8 mouse cellular contexts compared by ENCODE assay signal in the genomic region with DNA sequence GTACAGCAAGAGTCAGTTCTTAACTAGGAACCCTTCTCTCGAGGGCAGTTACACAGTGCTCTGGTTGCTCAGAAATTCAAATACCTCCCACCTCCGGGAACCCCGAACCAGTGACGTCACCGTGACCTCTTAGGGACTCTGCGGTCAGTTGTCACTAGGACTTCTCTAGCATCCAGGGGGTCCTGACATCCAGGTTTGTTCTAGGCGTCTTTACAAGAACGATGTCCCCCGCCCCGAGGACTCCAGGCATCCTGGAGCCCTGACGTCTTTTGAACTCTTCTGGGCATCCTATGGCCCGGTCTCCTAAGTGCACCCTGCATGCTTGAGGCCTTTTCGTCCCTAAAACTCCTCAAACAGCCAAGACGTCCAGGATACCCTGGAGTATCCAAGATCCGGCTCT. TPM values are rescaled to one million over a fixed set of nuclear protein-coding genes. Genes with fewer than 3 reads are reported as not detected.
DNase-seq lines count a peak whose midpoint lies in the region; ATAC-seq and TF ChIP-seq lines count a peak whose summit lies in the region.

No protein-coding gene starts in this region.

- H3K4me3 ChIP-seq in bone marrow macrophage, adult 2 months (ENCODE audit: insufficient read depth, low read length) = peak overlapping the region; percentile 80
- H3K4me3 ChIP-seq in erythroblast, embryonic 14.5 days (replicated peaks) = peak overlapping the region; percentile 75
- peak overlapping the region; percentile 82 for H3K4me3 ChIP-seq in intestine, embryonic 16.5 days (ENCODE audit: low read length)
- H3K4me3 ChIP-seq in lung, embryonic 15.5 days = peak overlapping the region; percentile 76

- DNase-seq in left cerebral cortex, postnatal 14 days (ENCODE audit: low spot score in 2 of 2) = peak; percentile 4 to 14
- DNase-seq in left cerebral cortex, adult 9 months (ENCODE audit: low spot score in 2 of 2) = no peak
- peak; percentile 53 for DNase-seq in retina, postnatal 1 day
- DNase-seq in layer of hippocampus, adult 18-20 months (ENCODE audit: low spot score in 2 of 2) = no peak

- no peaks in the 10 kb centered on the region for H3K9me3 ChIP-seq in erythroblast, embryonic 14.5 days (ENCODE audit: control insufficient read depth, low read length)
- H3K9me3 ChIP-seq in intestine, embryonic 16.5 days (ENCODE audit: control insufficient read depth, low read length) = no peaks in the 10 kb centered on the region
- no peaks in the 10 kb centered on the region for H3K9me3 ChIP-seq in lung, embryonic 15.5 days

- peaks cover 43% of the 10 kb centered on the region for H3K36me3 ChIP-seq in erythroblast, embryonic 14.5 days (ENCODE audit: control insufficient read depth)
- H3K36me3 ChIP-seq in intestine, embryonic 16.5 days (ENCODE audit: control insufficient read depth, insufficient read depth, low read length) = peaks cover 10% of the 10 kb centered on the region; the same call in 1 of the 2 replicates
- peaks cover 27% of the 10 kb centered on the region for H3K36me3 ChIP-seq in lung, embryonic 15.5 days

- under 1% methylated on average over 15 of the region's 15 CpGs for WGBS in intestine, embryonic 16.5 days
- WGBS in lung, embryonic 15.5 days = under 1% methylated on average over 15 of the region's 15 CpGs

- H3K9ac ChIP-seq in intestine, embryonic 16.5 days (ENCODE audit: low read depth, low read length) = peak overlapping the region; percentile 81
- peak overlapping the region; percentile 84 for H3K9ac ChIP-seq in lung, embryonic 15.5 days

- ATAC-seq in intestine, embryonic 16.5 days = no peak
- ATAC-seq in lung, embryonic 15.5 days (ENCODE audit: borderline replicate concordance, extremely low read depth, low FRiP score, low TSS enrichment) = no peak

- peak overlapping the region; percentile 22; the same call in 1 of the 2 replicates for H3K27ac ChIP-seq in bone marrow macrophage, adult 2 months (ENCODE audit: insufficient read depth, low read depth, low read length)
- peak overlapping the region; percentile 80 for H3K27ac ChIP-seq in intestine, embryonic 16.5 days (ENCODE audit: low read length)
- peak overlapping the region; percentile 68 for H3K27ac ChIP-seq in lung, embryonic 15.5 days

- no peak for TF ChIP-seq POLR2A in bone marrow macrophage, adult 2 months (IDR thresholded peaks at IDR 0.05; ENCODE audit: borderline replicate concordance, low read depth, low read length)

- intact Hi-C loops in left cerebral cortex, postnatal 14 days (cut with DNase I) = loop anchor here (1.0 kb wide), 1 partner anchor 37 kb away; the partner anchor contains the start of gene Suv39h2

- no peak for TF ChIP-seq CTCF in bone marrow macrophage, adult 2 months (IDR thresholded peaks at IDR 0.05; ENCODE audit: low read depth, low read length)

- peaks cover 8% of the 10 kb centered on the region for H3K4me1 ChIP-seq in bone marrow macrophage, adult 2 months (ENCODE audit: control insufficient read depth, insufficient read depth, low read length)
- H3K4me1 ChIP-seq in erythroblast, embryonic 14.5 days (ENCODE audit: control insufficient read depth) = peaks cover 24% of the 10 kb centered on the region
- peaks cover 12% of the 10 kb centered on the region for H3K4me1 ChIP-seq in intestine, embryonic 16.5 days (ENCODE audit: control insufficient read depth, insufficient read depth, low read length)
- H3K4me1 ChIP-seq in lung, embryonic 15.5 days = peaks cover 14% of the 10 kb centered on the region

- H3K4me2 ChIP-seq in intestine, embryonic 16.5 days (ENCODE audit: low read depth, low read length) = peak overlapping the region; percentile 81
- H3K4me2 ChIP-seq in lung, embryonic 15.5 days = peak overlapping the region; percentile 71

- H3K27me3 ChIP-seq in erythroblast, embryonic 14.5 days (ENCODE audit: control insufficient read depth) = no peaks in the 10 kb centered on the region
- H3K27me3 ChIP-seq in intestine, embryonic 16.5 days (replicated peaks; ENCODE audit: control insufficient read depth, insufficient read depth, low read length) = no peaks in the 10 kb centered on the region
- no peaks in the 10 kb centered on the region for H3K27me3 ChIP-seq in lung, embryonic 15.5 days

RNA-seq across cellular contexts. Expression of gene Gm45902, which starts 0.5 kb away (rescaled TPM):
- 1 to 10 TPM; 5.6 to 5.7 TPM for total RNA-seq in left cerebral cortex, postnatal 14 days (2021)
- 2.5 and 2.7 TPM in 2 replicates for polyA plus RNA-seq in bone marrow macrophage, adult 2 months (2012; ENCODE audit: insufficient read depth, insufficient read length, missing spikeins)
- polyA plus RNA-seq in erythroblast, embryonic 14.5 days (2012) = 0.10 and 0.11 TPM in 2 replicates
- polyA plus RNA-seq in intestine, embryonic 16.5 days (2015; fragmentation: Nextera tagmentation; extraction: Ambion mirVana) = 2.8 TPM in 2 replicates
- 4.9 and 5.7 TPM in 2 replicates for polyA plus RNA-seq in lung, embryonic 15.5 days (2015; fragmentation: Nextera tagmentation; extraction: Ambion mirVana)
- 1 to 10 TPM; 4.7 TPM for total RNA-seq in layer of hippocampus, adult 18-20 months (2021)

RNA-seq across cellular contexts. Expression of gene Hspa14, which starts 0.5 kb away (rescaled TPM):
- total RNA-seq in left cerebral cortex, postnatal 14 days (2021) = 10 to 100 TPM; 42.6 to 43.3 TPM
- polyA plus RNA-seq in bone marrow macrophage, adult 2 months (2012; ENCODE audit: insufficient read depth, insufficient read length, missing spikeins) = 43.0 and 44.3 TPM in 2 replicates
- polyA plus RNA-seq in erythroblast, embryonic 14.5 days (2012) = 0.74 and 0.87 TPM in 2 replicates
- 85.3 and 96.4 TPM in 2 replicates for polyA plus RNA-seq in intestine, embryonic 16.5 days (2015; fragmentation: Nextera tagmentation; extraction: Ambion mirVana)
- polyA plus RNA-seq in lung, embryonic 15.5 days (2015; fragmentation: Nextera tagmentation; extraction: Ambion mirVana) = 119 and 120 TPM in 2 replicates
- 10 to 100 TPM; 43.1 to 44.3 TPM for total RNA-seq in layer of hippocampus, adult 18-20 months (2021)

RNA-seq across cellular contexts. Expression of gene Cdnf, which starts 0.8 kb away (rescaled TPM):
- 1 to 10 TPM in 1 of 2 experiments, under 1 TPM in 1; 0.55 to 1.2 TPM for total RNA-seq in left cerebral cortex, postnatal 14 days (2021)
- polyA plus RNA-seq in bone marrow macrophage, adult 2 months (2012; ENCODE audit: insufficient read depth, insufficient read length, missing spikeins) = 0.97 and 1.1 TPM in 2 replicates
- polyA plus RNA-seq in erythroblast, embryonic 14.5 days (2012) = 0.02 TPM in 1 of 2 replicates, not detected in the other
- polyA plus RNA-seq in intestine, embryonic 16.5 days (2015; fragmentation: Nextera tagmentation; extraction: Ambion mirVana) = 0.17 and 0.32 TPM in 2 replicates
- 0.12 and 0.14 TPM in 2 replicates for polyA plus RNA-seq in lung, embryonic 15.5 days (2015; fragmentation: Nextera tagmentation; extraction: Ambion mirVana)
- under 1 TPM; 0.59 to 0.66 TPM for total RNA-seq in layer of hippocampus, adult 18-20 months (2021)

RNA-seq across cellular contexts. Expression of gene Suv39h2, which starts 37.2 kb away (rescaled TPM):
- 1 to 10 TPM; 3.1 to 3.2 TPM for total RNA-seq in left cerebral cortex, postnatal 14 days (2021)
- 1.1 and 1.5 TPM in 2 replicates for polyA plus RNA-seq in bone marrow macrophage, adult 2 months (2012; ENCODE audit: insufficient read depth, insufficient read length, missing spikeins)
- polyA plus RNA-seq in erythroblast, embryonic 14.5 days (2012) = 0.12 and 0.31 TPM in 2 replicates
- polyA plus RNA-seq in intestine, embryonic 16.5 days (2015; fragmentation: Nextera tagmentation; extraction: Ambion mirVana) = 6.8 and 8.3 TPM in 2 replicates
- 17.1 and 20.7 TPM in 2 replicates for polyA plus RNA-seq in lung, embryonic 15.5 days (2015; fragmentation: Nextera tagmentation; extraction: Ambion mirVana)
- total RNA-seq in layer of hippocampus, adult 18-20 months (2021) = 1 to 10 TPM; 3.6 to 4.3 TPM

RNA-seq across cellular contexts. Expression of gene Fam107b, which starts 58.2 kb away (rescaled TPM):
- total RNA-seq in left cerebral cortex, postnatal 14 days (2021) = 10 to 100 TPM in 1 of 2 experiments, 1 to 10 TPM in 1; 9.3 to 10.5 TPM
- polyA plus RNA-seq in bone marrow macrophage, adult 2 months (2012; ENCODE audit: insufficient read depth, insufficient read length, missing spikeins) = 38.3 and 39.0 TPM in 2 replicates
- 0.39 and 0.90 TPM in 2 replicates for polyA plus RNA-seq in erythroblast, embryonic 14.5 days (2012)
- 36.8 and 39.5 TPM in 2 replicates for polyA plus RNA-seq in intestine, embryonic 16.5 days (2015; fragmentation: Nextera tagmentation; extraction: Ambion mirVana)
- 27.9 and 31.8 TPM in 2 replicates for polyA plus RNA-seq in lung, embryonic 15.5 days (2015; fragmentation: Nextera tagmentation; extraction: Ambion mirVana)
- total RNA-seq in layer of hippocampus, adult 18-20 months (2021) = 10 to 100 TPM; 12.9 to 16.5 TPM

Comparison
In these comparisons a context has a peak if more than half of its experiments do, and no peak if none do; other contexts are left out.
1. DNase-seq: peak in left cerebral cortex, postnatal 14 days (2 of 2) and retina, postnatal 1 day (single experiment); none in left cerebral cortex, adult 9 months (0 of 2) and layer of hippocampus, adult 18-20 months (0 of 2).
2. H3K27ac ChIP-seq: peak in every context shown above with its lines; median percentile 80 in intestine, embryonic 16.5 days; 68 in lung, embryonic 15.5 days; 22 in bone marrow macrophage, adult 2 months.
3. RNA of gene Hspa14, which starts 0.5 kb away (polyA plus RNA-seq): 119 to 120 TPM in lung, embryonic 15.5 days, 85.3 to 96.4 TPM in intestine, embryonic 16.5 days and 43.0 to 44.3 TPM in bone marrow macrophage, adult 2 months; 0.74 to 0.87 TPM in erythroblast, embryonic 14.5 days; every median in the first group is over 10 times any median in the second.
4. Peak in every context shown above with its lines, with median percentiles within 50 percentile points of each other: H3K4me3 ChIP-seq.